Mouse (Mus musculus): ENCODE results near the gene Adam22.

The Adam22 gene

DNA sequence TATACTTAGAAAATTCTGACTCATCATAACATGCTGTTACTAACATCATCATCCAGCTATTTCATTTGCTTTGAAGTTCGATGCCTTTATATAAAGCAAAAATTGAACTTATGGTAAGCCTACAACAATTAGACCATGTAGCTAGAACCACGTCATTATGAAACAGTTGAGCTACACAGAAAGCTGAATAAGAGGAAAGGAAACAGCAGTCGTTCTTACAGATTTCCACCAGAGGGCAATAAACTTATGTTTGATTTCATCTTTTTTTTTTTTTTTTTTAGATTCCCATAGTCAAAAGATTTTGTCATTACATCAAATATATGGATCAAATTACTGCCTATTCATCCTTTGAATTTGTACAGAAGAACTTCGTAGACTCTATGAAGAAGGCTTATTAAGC, 203.2 kb downstream of the Adam22 start:
- DNase-seq (ENCODE audit: extremely low spot score), result no peak

DNA sequence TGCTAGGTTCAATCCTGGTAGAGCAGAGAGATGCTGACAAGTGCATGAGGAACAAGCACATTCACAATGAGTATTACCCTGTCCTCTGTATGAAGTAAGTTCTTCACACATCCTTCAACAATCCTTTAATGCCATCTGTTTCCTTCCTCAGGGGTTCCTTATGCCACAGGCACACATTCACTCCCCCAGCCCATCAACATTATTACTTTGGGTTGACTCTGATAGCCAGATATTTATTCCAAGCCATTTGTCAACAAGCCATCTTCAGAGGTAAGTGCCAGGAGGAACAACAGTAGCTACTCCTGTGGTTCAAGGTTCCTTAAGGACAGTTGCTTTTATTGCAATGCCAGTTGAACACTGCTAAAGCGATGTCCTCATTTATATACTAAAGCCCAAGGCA, 216.3 kb downstream of the Adam22 start:
- no peak for DNase-seq (ENCODE audit: extremely low spot score)

DNA sequence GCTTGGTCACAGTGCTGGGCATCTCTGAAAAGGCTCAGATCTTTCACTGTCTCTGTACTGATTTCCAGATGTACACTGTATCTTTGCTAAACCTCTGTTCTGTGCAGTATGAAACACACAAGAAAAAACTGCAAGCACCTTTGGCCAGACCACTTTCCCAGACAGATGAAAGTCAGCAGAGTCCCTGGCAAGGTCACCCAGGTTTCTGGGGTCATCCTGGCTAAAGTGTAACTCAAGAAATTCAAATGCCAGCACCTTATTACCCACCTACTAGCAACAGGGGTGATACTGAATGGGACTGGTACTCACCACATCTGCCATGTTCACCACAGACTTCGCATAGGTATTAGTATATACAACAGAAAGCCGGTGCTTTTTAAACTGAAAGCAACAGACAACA, 221.8 kb downstream of the Adam22 start:
- no peak for DNase-seq (ENCODE audit: extremely low spot score)

DNA sequence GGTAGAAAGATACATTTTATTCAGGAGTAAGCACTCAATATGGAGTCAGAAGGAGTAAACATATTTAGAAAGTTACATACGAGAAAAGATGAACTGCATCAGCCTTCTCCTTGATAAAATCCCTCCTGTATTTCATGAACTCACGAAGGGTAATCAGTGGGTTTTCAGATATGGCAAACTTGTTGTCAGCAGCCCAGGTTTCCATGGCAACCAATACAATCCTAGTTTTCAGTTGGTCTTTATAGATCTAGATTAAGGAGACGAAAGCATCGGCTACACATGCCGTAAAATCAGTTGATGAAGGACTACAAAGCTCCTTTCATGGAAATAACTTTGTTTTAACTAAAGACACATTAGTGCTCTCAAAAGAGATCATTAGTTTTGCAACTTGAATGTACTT, 222.5 kb downstream of the Adam22 start:
- DNase-seq (ENCODE audit: extremely low spot score), result no peak

DNA sequence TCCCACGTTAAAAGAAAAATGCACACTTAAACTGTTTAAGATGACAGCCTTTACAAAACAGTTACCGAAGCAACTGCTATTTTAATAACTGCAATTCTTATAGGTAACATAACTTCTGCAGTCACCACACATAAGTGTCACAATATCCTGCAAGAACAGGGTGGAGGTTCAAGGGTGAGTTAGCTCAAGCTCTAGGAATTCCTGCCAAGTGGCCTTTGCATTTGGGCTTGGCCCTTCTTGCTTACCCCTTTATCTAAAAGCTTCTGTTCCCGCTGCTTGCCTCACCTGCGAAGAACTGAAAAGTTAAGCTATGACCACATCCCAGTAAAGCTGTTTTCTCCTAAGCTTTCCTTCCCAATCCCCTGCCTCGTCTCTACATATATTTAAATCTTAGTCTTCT, 235.4 kb downstream of the Adam22 start:
- no peak for DNase-seq (ENCODE audit: extremely low spot score)

DNA sequence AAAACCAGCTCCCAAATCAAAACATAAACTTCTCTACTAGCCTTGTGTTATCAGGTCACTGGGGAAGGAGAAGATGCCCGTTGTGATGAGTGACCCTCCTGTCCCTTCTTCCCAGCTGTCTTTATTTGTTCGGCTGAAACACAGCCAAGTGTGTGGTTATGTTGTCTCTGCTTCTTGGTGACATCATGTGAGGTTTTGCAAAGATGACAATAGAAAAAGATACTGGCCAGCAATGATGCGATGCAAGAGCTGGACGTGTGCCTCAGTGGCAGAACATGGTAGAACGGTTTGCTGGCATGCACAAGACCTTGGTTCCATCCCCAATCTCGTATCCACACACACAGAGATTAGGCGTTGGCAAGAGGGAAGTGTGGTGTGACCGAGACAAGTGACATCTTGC, 236.0 kb downstream of the Adam22 start:
- DNase-seq (ENCODE audit: extremely low spot score), result no peak

DNA sequence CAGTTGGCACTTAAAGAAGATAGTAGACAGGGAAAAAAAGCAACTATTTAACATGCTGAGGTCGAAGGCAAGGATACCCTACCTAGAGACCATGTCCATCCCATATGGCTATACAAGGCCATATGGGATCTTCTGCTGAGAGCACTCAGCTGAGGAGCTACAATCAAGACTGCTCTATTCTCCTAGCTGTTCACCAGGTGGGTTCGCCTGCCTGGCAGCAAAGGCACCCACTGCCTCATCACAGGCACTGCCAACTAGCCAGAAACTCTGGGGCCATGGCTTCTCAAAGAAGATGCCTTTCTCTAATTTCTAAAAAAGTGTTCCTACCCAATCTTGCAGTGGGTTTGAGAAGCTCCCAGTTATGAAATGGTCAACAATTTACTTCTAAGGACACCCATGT, 238.2 kb downstream of the Adam22 start:
- no peak for DNase-seq (ENCODE audit: extremely low spot score)

DNA sequence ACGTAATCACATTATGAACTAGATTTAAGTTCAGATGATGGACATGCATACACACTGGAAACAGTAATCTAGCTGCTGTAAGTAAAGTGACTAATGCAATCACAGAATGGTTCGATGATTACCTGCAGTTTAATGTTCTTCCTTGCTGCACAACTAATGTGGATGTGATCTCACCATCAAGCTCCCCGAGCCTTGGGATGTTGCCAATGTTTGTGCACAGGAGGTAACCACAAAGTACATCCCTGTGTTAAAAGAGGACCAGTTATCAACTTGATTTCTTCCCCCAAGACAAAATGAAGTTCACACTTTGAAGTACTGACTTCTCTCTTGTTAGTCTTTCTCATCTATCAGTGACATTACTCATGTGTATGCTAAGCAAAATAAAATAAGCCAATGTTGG, 247.0 kb downstream of the Adam22 start:
- no peak for DNase-seq (ENCODE audit: extremely low spot score)

DNA sequence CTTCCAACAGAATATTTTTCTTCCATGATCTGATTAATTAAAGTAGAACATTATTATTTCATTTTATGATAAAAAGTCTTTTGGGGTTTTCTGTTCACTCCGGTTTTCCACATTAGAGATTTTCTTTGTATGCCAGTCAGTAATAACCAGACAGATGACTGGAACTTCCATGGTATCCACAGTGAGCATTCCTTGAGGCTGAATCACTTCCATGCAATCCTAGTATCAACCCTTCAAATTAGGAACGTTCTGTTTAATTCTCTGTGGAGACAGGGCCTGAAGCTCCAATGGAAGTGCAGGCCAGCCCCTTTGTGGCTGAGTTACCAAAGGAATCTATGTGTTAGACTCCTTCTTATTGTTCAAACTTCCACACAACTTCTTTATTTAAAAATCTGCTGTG, 247.9 kb downstream of the Adam22 start:
- no peak for DNase-seq (ENCODE audit: extremely low spot score)

DNA sequence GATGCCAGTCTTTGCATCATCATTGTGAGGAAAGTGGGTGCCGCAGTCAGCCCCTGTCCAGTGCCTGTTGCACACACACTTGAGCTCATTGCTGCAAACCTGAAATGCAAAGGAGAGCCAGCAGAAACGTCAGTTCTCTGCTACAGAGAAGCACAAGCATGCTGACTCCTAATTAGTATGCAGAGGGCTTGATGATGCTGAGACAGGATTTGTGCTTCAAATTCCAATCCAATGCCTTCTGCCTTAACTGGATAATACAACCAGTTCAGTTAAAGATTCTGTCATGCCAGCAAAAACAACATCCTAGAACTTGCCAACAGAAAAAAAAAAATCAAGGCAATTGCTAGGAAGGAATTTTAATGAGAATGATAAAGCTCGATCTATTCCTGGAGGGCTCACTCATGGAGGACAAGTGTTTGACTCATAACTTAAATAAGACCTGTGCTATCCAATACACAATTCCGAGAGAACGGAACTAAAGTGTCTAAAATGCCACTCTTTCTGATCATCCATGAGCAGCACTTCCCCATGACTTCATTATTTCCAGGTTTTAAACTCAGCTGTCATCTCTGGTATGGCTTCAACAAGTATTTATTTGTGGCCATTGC, 251.3 kb downstream of the Adam22 start:
- DNase-seq (ENCODE audit: extremely low spot score), result no peak

DNA sequence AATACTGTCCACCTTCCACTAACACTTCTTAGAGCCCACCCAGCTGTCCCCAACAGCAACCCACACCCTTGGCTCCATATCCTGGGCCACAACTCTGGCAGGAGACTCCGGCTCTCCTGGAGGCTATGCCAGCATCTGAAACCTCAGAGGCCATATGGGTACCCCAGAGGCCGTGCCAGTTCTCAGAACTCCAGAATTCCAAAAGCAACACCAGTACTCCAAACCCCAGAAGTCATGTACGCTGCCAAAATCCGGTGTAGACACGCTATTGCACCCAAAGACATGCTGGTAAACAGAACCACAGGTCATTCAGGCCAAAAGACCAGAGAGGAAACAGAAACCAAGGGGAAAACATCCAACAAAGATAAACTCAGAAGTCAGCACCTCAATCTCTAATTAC, 255.7 kb downstream of the Adam22 start:
- no peak for DNase-seq (ENCODE audit: extremely low spot score)

DNA sequence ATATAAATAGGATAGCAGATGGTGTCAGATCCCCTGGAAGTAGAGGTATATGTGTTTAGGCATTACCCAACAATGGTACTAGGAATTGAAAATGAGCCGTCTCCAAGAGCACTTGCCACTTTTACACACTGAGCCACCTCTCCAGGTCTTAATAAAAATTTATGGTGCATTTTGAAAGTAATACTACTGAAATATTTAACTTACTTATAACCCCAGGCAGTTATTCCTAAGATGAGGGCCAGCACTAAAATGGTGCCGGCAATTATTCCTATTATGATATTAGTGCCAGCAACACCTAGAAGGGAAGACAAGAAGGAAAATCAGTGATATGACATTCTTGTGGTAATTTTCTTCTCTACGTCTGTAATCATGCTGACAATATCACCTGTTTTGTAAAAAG, 256.3 kb downstream of the Adam22 start:
- no peak for DNase-seq (ENCODE audit: extremely low spot score)

DNA sequence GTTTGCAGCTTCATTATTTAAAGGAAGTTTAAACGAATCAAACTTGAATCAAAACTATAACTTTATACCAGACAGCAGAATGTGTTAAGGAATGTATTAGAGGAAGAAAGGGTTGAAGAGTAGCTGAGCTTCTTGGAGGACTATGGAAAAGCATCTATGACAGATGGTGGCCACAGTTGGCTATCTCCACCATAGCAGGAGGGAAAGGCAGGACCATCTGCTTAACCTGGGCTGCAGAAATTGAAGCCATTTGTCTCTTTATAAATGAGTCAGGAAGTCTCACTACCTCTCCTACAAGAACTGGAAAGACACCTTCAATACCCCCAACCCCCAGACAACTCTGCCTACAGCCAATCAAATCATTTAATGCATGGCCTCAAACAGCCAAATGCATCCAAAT, 272.3 kb downstream of the Adam22 start:
- DNase-seq (ENCODE audit: extremely low spot score), result no peak

DNA sequence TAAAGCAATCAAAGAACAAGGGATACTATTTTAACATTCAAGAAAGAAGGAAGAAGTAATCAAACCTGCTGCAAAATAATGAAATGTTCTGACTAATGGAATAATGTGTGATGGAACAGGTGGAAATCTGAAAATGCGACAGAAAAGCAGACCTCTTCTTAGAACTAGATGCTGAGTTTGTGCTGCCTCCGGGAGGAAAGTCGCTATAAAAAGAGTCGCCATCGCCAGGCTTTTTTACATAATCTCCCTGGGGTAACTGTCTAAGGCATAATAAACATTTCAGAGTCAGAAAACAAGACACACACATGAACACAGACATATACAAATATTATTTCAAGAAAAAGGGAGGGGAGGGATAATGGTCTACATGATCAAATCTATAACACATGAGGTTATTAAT, 273.0 kb downstream of the Adam22 start:
- no peak for DNase-seq (ENCODE audit: extremely low spot score)

DNA sequence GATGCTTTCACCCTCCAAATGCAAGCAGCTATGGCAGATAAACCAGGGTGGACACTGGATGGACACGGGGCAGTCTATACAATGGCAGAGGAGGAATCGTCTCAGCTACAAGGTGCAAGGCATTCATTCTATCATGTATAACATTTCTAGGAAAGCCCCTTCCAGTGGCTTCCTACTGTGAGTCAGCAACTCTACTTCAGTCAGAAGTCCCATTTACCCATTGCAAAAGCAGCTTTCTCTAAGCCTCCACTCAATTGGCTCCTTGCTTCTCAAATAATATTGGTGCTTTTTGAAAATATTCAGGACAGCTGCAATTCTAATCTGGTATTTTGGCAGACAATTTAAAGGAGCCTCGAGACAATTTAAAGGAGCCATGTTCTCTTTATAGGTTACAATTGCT, 279.8 kb downstream of the Adam22 start:
- DNase-seq (ENCODE audit: extremely low spot score), result no peak

DNA sequence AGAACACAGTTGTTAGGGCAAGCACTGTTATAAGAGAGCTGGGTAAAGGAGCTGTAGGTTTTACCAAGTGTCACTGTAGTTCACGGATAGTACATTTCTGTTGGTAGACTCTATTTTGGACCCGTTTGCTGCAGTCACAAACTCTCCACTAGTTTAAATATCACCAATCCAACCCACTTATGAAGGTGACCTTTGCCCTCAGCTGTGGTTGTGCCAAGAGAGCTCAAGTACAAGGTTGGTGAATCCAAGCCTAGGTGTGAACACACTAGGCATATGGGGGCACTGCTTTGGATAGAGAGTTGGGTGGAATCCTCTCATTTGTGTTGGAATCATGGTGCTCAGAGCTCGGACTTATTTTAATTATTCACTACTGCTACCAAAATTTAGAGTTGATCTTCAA, 282.3 kb downstream of the Adam22 start:
- DNase-seq (ENCODE audit: extremely low spot score), result no peak

DNA sequence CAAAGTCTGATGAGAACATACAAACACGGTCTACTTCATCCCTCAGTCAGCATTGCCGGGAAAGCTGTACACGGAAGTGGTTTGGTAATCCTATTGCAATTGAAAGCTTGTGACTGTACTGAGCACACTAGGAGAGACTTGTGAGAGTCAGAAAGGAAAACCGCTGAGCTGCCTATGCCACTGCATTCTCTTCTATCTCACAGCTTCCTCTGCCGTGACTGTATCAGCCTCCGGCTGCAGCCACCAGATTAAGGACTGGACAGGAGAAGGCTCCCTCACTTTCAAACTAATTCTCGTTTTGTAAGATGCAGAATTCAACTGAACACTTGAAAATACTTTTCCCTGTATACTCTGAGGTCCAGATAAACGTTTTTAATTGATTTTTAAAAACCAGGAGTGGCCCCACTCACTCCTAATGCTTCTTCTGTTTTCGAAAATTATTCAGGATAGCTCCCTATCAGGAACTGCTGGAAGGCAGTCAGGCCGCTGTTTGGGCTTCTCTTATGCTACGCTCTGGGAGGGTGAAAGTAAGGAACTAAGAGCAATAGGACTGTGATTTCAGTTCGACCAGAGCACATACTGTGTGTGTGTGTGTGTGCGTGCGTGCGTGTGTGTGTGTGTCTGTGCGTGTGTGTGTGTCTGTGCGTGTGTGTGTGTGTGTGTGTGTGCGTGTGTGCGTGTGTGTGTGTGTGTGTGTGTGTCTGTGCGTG, 285.0 kb downstream of the Adam22 start:
- DNase-seq (ENCODE audit: extremely low spot score), result no peak

DNA sequence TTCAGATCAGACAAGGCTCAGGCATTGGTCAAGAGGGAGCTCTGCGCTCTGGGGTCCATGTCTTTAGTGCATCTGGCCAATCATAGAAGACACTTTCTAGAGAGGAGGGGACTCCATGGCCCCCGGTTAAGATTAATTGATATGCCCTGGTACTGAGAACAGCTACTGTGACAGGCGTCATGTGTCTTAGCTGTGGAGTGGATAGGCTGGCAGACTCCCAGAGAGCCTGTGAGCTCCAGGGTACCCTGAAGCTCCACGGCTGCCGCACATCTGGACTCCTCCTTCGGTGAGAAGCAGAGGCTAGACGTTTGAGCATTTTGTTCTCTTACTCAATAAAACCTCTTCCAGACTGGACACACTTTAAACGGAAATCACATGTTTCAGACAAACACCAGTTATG, 290.5 kb downstream of the Adam22 start:
- no peak for DNase-seq (ENCODE audit: extremely low spot score)

DNA sequence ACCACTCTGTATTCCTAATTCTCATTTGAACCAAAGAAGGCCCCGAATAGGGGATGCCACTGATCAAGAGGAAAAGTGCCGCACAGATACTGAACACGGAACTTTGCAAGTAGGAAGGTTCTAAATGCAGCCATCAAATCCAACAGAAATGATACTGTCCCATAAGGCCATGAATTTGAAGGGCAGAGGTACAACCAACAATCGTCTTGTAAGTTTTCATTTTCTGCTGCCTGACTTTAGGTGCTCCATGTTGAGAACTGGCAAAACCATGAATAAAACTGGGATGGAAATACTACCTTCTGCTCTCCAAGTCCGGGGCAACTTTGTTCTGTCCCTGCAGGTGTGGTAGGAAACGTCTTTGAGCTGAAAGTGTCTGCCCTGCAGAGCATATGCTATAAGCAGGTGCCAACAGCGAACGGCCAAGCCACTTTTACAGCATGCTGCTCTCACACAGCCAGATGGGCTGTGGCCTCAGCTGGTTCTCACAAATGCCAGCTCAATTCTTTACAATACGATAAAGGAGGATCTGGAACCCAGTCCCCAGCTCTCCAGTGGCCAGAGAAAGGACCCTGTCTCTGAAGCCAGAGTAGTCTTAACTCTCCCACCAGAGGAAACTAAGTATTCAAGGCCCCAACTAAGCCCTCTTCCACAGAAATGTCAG, 293.9 kb downstream of the Adam22 start:
- DNase-seq (ENCODE audit: extremely low spot score), result no peak

DNA sequence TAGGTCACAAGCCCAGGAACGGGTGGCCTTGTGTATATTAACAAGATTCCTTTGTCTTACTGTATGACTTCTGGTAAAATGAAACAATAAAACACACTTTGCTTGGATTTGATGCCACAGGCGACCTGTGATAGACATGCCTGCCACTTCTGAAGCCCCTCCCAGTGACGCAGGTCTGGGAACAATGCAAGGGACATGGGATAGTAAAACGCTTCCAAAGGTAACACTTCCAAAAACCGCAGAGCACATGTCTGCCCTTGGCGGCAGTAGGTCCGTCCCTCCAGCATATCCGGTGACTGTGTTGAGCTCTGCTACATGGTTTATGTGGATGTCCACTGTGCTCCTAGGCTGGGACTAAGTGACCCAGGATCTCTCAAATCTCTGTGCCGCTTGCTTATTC, 294.6 kb downstream of the Adam22 start:
- no peak for DNase-seq (ENCODE audit: extremely low spot score)

DNA sequence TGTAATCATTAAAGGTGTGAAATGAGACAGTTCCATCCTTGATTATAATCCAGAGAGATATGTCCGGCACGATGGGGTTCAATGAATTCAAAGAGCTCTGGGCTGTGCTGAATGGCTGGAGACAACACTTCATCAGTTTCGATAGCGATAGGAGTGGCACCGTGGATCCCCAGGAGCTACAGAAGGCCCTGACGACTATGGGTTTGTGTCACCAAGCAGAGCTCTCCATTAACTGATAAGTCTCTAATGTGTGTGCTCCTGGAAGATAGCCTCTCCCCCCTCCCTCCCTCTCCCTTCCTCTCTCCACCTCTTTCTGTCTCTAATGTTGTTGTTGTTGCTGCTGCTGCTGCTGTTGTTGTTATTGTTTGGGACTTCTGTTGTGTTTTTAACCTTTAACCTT, 304.8 kb downstream of the Adam22 start:
- DNase-seq (ENCODE audit: extremely low spot score), result no peak

DNA sequence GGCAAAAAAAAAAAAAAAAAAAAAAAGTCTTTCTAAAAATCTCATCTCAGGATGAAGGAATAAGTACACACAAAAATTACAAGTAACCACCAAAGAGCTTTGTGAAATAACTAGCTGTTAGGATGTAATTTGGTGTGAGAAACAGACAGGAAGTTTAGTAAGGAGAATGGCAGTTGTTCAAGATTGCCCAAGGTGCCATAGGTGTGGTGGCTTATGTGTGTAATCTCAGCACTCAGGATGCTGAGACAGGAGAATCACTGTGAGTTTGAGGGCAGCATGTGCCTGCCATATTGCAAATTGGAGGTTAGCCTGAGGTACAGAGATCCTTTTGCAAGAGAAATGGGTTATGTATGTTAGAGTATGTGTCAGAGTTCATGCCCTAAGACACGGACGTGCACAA, 305.5 kb downstream of the Adam22 start:
- no peak for DNase-seq (ENCODE audit: extremely low spot score)

DNA sequence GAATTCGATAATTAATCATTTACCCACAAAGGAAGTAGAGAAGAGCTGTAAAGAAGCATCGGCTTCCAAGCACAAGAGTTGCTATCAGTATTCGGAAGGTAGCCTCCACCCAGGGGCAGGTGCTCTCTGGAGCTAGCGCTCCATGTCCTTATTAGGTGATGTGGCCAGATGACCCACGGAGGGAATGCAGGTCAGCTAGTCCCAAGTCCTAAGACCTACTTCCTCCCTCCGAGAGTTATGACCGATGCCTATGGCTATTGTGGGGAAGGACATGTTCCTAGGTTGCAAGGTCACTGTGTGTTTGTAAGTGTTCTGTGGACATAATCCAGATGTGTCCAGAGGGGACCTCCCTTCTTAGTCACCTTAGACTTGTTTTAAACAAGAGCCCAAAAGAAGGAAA, 309.9 kb downstream of the Adam22 start:
- DNase-seq (ENCODE audit: extremely low spot score), result no peak

DNA sequence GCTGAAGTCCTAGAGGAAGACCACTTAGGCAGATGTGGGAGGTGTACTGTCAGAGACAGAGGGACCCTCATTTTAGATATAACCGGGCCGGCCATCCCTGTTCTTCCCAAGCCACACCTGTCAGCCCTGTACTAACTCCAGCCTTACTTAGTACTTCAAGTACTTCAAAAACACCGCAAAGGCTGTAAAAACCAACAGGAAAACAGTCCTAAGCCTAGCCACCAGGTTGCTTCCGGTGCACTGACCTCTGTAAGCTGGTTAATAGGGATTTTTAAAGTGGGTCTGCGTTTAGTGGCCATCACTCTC, 311.0 kb downstream of the Adam22 start:
- DNase-seq (ENCODE audit: extremely low spot score), result no peak

All from embryo, embryonic 9.5 days (tissue).